Mouse (Mus musculus): ENCODE measurements around the gene Wwp2.
A peak's percentile ranks its signal among the peaks of the same experiment; 100 is the strongest.

Gene Wwp2

DNA sequence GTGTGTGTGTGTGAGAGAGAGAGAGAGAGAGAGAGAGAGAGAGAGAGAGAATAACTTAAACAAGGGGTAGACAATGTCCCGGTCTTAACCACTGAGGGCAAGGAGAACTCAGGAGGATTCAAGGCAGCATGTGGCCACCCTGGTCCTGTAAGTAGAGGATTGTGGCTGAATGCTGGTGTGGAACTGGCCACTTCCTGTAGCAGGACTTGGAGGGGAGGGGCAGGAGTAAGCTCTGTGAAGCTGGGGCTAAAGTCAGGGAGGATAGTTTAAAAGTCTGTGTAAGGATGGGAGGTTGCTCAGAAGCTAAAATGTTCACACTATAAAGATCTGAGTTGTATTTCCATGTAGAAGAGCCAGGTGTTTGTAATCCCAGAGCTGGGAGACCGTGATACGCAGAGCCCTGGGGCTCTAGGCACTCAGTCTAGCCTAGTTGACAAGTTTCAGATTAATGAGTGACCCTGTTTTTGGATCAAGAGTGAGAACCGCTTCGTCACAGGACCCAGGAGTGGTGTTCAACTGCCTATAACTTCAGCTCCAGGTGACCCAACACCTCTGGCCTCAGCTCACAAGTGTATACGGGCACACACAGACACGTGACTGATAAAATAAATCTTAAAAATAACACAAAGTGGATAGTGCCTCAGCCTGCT is 135.4 kb downstream of the Wwp2 start:
- no peak for DNase-seq

DNA sequence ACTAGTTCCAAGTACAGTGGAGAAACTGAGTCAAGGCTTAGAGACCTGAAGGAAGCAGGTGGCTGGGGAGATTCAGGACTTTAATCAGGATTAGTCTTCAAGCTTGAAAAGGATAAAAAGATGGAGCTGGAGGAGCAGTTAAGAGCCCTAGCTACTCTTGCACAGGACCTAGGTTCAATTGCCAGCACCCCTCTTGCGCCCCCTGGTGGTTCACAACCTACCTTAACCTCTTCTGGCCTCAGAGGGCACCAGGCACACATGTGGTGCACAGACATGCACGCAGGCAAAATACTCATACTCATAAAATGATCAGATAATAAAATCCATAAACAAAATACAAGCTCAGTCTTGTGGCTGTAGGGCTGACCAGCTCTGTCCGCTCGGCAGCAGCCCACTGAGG is 136.3 kb downstream of the Wwp2 start:
- DNase-seq: peak; percentile 81

DNA sequence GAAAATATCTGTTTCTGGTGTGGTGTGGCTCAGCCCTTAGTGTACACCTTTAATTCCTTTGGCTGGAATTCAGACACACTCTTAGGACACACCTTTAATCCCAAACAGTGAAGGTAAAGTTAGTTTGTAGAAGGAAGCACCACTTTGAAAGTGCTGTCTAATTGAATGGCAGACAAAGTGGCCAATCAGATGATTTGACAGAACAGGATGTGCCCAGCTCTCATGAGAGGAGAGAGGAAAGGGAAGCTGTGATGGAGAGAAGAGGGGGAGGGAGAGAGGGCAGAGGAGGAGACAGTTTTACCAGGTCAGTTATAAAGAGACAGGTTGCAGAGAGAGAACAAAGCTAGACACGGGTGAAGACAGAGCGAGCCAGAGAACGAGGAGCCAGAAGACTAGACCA is 138.6 kb downstream of the Wwp2 start:
- peak; percentile 38 for DNase-seq

DNA sequence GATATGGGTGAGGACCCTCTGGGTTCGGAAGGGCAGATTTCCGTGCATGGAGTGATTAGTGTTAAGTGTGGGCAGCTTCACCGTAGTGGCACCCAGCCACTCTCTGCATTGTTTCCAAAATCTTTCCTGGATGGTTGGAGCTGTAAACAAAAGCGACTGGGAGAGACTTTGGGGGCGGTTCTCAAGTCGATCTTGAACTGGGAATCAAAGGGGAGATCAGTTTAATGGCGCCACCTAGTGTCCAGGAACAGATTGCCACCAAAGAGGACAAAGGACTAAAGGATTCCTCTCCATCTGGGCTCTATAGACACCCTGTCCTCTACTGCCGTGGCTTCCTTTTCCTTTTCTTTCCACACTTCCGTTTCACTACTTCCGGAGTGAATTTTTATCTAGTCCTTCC is 140.5 kb downstream of the Wwp2 start:
- DNase-seq: peak; percentile 79

DNA sequence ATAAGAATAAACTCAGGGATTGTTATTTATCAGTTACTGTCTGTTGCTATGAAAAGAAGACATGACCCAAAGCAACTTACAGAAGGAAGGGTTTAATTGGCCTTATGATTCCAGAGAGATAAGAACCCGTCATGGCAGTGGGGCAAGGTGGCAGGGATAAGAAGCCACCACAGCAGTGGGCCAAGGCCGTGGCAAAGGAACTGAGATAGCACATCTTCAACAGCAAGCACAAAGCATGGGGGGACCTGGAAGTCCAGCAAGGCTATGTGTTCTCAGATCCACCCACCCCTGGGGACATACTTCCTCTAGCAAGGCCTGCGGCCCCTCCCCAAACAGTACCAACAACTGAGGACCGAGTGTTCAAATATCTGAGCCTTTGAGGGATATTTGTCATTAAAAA is 141.5 kb downstream of the Wwp2 start:
- no peak for DNase-seq

DNA sequence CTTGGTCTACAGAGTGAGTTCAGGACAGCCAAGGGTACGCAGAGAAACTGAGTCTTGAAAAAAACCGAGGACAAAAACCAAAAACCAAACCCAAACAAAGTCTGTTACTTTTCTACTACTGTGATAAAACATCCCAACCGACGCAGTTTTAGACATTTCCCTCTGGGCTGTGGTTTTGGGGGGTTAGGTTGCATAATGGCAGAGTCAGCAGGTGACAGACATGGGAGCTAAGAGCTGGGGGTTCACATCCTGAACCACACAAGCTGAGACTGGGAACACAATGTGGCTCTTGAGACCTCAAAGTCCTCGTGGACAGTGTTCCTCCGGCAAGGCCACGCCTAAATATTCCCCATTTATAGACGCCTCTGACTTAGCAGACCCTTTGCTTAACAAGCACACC is 142.0 kb downstream of the Wwp2 start:
- DNase-seq: no peak

DNA sequence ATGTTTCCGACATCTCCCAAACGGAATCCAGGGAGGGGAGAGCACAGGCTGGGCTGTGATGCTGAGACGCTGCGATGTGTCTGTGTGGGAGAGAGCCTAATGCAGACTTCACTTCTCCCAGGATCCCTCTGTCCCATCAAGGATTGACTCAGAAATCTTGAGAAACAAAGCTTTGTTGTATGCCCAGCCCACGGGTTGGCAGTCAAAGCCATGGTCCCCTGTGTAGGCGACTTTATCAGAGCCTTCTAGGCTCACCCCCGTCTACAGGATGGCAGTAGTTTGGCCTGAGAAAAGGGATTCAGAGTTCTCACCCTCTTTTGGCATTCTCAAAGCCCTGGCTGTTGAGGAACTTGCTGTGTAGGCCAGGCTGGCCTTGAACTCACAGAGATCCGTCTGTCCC is 142.4 kb downstream of the Wwp2 start:
- DNase-seq: no peak

DNA sequence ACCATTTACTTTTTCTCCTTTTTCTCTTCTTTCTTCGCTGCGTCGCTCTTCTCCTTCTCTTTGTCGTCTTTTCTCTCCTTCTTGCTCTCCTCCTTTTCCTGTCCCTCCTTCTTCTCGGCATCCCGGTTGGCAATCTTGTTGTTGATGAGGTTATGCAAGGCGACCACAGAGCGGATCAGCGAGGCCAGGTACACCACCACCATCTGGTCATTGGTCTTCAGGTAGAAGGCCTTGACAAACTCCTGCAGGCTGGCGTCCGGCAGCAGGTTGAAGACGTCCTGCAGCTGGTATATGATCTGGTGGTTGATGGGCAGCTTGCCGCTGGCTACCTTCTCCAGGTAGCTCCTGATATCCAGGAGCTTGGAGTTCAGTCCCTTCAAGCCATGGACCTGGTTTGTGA is 144.7 kb downstream of the Wwp2 start:
- DNase-seq: no peak

DNA sequence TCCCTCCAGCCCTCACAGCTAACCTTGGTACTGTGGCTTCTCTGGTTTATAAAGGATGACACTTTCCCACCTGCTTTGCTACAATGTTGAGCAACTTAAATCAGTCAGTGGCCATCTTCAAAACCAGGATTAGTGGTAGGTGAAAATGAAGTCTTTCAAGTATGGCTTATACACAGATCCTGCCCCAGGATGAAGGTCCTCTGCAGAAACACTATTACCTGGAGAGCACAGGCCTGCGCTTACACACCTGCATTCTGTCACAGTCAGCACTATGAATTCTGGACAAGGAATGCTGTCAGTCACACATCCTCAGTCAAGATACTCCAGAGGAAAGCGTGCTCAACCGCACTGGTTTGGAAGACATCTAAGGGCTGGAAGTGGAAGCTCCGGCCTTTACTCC is 145.4 kb downstream of the Wwp2 start:
- DNase-seq: no peak

DNA sequence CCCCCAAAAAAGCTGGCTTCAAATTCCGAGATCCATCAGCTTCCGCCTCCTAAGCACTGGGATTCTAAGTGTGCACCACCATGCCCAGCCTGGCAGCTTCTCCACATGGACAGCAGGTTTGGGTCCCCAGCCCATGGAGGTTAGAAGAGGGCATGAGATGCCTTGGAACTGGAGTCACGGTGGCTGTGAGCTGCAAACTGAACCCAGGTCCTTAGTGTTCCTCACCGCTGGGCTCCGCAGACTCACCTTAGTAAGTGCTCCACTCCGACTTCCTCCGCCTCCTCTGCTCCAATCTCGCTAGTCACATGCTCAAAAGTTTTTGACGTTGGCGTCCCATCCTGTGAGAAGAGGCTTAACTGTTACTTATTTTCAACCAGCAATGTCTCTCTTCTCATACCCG is 146.0 kb downstream of the Wwp2 start:
- no peak for DNase-seq

DNA sequence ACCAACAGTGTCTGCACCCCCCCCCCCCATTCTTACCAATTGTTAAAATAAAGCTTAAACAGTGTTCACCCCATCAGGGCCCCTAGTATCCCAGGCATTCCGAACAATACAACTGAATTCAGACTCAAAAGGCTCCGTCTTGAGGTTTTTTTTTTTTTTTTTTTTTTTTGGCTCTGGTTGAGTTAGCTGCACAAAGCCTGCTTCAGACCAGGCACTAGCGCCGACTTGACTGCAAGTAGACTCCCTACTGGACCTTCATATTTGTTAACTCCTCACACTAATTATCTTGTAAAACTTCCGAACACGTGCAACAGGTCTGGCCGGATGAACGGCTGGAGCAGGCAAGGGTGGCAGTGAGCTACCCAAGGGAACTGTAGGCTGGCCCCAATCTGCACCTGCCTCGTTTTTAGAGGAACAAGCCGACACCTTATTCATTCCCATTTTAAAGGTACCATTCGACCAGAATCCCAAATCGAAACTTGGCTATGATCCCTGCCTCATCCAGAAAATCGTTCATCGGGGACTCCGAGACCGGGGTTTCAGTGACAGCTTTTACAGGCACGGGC is 151.3 kb downstream of the Wwp2 start:
- no peak for DNase-seq

DNA sequence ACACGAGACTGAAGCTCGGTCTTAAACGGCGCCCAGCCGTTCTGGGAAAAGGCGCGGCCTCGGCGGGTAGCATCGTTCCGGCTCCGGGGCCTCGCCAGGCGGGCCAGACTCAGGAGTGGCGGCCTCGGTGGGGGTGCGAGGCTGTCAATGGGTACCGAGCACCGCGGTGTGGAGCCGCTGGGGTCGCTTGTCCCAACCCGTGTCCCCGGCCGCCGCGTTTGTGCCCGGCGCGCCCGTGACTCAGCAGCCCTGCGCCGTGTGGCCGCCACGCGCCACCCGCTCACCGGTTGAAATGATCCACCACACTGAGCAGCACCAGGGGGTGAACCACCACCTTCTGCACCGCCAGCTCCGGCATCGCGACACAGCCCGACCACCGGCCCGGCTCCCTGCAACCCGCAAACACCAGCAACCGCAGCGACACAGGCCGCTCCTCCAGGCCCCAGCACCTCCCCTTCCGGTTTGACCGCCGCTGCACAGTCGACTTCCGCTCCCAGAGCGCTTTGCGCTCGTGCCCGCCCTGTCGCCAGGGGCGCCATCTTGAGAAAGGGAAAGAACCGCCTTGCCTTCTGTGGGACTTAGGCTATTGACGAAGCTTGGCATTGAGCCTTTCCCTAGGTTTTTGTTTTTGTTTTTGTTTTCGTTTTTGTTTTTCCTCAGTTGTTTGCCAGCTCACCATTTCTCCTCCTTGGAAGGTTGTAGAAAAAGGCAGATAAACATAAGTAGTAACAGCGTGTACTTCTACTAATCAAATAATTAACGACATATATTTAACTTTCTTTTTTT is 152.0 kb downstream of the Wwp2 start, which contains the start of gene Psmd7:
Psmd7 (minus strand) TSS at position 470 of the 786 bp plus-strand sequence.
- peak; percentile 94 for DNase-seq

DNA sequence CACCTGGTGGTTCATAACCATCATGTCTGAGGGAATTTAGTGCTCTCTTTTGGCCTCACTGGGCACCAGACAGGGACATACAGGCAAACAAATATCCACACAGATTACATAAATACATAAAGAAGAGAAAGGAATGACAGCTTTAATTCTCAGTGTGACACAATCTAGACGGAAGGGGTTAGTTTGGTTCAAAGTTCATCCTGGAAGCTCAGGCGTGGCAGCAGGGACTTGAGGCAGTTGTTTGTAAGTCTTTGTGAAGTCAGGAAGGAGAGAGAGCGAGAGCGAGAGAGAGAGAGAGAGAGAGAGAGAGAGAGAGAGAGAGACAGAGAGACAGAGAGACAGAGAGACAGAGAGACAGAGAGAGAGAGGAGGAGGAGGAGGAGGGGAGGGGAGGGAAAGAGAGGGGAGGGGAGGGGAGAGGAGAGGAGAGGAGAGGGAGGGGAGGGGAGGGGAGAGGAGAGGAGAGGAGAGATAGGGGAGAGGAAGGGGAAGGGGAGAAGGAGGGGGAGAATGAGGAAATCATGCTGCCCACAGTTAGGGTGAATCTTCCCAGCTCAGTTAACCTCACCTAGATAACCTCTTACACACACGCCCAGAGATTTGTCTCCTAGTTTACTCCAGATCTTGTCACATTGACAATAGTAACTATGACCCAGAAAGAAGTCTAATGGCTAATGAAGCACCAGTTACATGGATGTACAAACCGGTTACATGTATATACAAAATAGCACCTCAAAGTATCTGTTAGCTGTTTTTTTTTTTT is 158.0 kb downstream of the Wwp2 start:
- no peak for DNase-seq

DNA sequence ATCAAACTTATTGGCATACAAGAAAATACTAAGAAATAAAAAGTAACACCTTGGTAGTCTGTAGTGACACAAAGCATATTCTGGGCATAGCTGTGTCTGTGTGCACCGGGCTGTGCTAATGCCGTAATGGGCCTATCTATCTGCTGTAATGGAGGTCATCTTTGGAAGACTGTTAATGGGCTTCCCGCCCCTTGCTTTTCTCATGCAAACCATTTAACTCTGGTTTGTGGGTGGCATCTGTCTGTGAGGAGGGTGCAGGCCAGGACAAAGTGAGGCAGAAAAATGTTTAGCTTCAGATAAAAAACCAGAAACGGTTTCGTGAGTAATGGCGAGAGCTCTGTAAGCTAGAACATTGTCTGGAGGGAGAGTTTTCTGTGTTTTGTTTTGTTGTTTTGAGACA is 158.7 kb downstream of the Wwp2 start:
- DNase-seq: no peak

DNA sequence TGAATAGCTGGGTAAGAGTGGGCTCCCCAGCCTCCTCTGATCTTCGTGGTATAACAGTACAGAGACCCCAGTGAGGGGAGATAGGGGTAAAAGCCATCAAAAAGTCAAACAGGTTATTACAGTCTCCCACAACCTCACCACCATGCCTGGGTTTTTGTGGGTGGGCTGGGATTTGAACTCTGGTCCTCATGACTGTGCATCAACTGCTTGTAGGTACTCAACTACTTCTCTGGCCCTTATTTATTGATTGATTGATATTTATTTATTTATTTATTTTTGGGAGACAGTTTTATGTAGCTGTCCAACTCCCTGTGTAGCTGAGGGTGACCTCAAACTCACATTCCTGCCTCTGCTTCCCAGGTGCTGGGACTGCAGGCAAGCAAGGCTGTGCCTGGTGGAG is 161.6 kb downstream of the Wwp2 start:
- no peak for DNase-seq

DNA sequence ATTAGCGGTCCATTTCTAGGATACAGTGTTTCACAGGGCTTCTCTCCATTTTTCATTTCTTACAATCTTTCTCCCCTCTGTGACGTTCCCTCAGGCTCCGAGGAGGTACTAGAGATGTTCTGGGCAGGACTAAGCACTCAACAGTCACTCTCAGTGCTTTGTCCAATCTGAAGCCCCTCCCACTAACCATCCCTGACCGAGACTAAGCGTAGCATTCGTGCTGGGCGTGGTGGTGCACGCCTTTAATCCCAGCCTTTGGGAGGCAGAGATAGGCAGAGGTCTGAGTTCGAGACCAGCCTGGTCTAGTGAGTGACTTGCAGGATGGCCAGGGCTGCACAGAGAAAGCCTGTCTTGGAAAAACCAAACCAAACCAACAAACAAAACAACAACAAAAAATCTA is 163.5 kb downstream of the Wwp2 start:
- DNase-seq: no peak

DNA sequence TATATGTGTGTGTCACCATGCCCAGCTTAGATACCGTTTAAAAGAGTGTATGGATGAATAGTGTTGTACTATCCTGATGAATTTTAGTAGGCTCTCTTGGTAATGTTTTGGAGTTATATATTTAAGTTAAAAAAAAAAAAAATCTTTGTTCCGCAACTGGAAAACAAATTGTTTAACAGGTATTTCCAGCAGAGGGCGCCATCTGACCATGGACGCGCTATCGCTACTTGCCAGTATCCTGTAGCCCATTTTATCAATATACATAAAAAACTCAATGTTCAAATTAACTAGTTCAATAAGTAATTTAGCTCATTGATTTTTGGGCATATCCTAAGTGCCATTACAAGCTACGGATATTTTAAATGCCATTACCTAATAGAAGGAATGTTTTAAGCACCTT is 166.9 kb downstream of the Wwp2 start:
- peak; percentile 66 for DNase-seq

All from thymus, postnatal 14 days (tissue).